1 mouse cellular context compared by ENCODE assay signal in genomic region chr14:51883527-51884030, GRCm38 (mm10).
A peak's percentile ranks its signal among the peaks of the same experiment; 100 is the strongest.
TF ChIP-seq lines count a peak whose summit lies in the region.

No protein-coding gene starts in this region.

TF ChIP-seq in CH12.LX, 34 proteins besides CTCF, POLR2A, EP300 and RAD21 (continued from another document):
- TF ChIP-seq NELFE (IDR thresholded peaks at IDR 0.05; ENCODE audit: low read depth, low read length) (peak; percentile 44; the same call in 1 of the 2 replicates), JUND (conservative IDR thresholded peaks at IDR 0.05; ENCODE audit: low read depth, low read length) (peak; percentile 55), MEF2A (IDR thresholded peaks at IDR 0.05; ENCODE audit: borderline replicate concordance, low read depth, low read length) (0 out of 2 replicates have a peak, but pooled peaks have one; percentile 50), MAZ (IDR thresholded peaks at IDR 0.05; ENCODE audit: low read depth, low read length) (peak; percentile 67; the same call in 1 of the 2 replicates), NRF1 (IDR thresholded peaks at IDR 0.05; ENCODE audit: low read depth, low read length) (no peak), ZNF384 (IDR thresholded peaks at IDR 0.05; ENCODE audit: low read depth, low read length) (peak; percentile 98), CHD2 (IDR thresholded peaks at IDR 0.05; ENCODE audit: low read length) (no peak), USF1 (IDR thresholded peaks at IDR 0.05; ENCODE audit: low read depth, low read length) (0 out of 2 replicates have a peak, but pooled peaks have one; percentile 23), SIN3A (IDR thresholded peaks at IDR 0.05; ENCODE audit: low read length) (peak; percentile 76; the same call in 1 of the 2 replicates), ETS1 (conservative IDR thresholded peaks at IDR 0.05; ENCODE audit: low read depth, low read length) (peak; percentile 38; the same call in 1 of the 2 replicates), SMC3 (IDR thresholded peaks at IDR 0.05; ENCODE audit: low read depth, low read length) (peak; percentile 39), MYC (IDR thresholded peaks at IDR 0.05; ENCODE audit: low read depth, low read length) (peak; percentile 93), TCF12 (IDR thresholded peaks at IDR 0.05; ENCODE audit: low read depth, low read length) (0 out of 2 replicates have a peak, but pooled peaks have one; percentile 18), RCOR1 (conservative IDR thresholded peaks at IDR 0.05; ENCODE audit: low read depth, low read length) (0 out of 2 replicates have a peak, but pooled peaks have one; percentile 45), MXI1 (IDR thresholded peaks at IDR 0.05; ENCODE audit: low read depth, low read length) (peak; percentile 80; the same call in 1 of the 2 replicates)
